Mouse (Mus musculus) thymus, adult 2 months (tissue): Measurements from ENCODE around the gene Catsperg1. TPM values are rescaled to one million over a fixed set of nuclear protein-coding genes. Genes with fewer than 3 reads are reported as not detected.

Experiments used
- DNase-seq: peaks from one replicate; pipeline ENCODE4 v3.0.0; 2021
- H3K27ac ChIP-seq: fragments of 200-500 bp; 2 replicates; pipeline ENCODE4 v1.5.1; 2012; ENCODE audit warnings: low read length, control low read depth; ENCODE audit not compliant: control insufficient read depth, insufficient read depth
- H3K27me3 ChIP-seq: fragments of 200-500 bp; 2 replicates; pipeline ENCODE4 v1.6.1; 2012; ENCODE audit warnings: mild to moderate bottlenecking, low read length, moderate library complexity, mixed read lengths; ENCODE audit not compliant: control insufficient read depth, insufficient read depth
- H3K36me3 ChIP-seq: fragments of 200-500 bp; 2 replicates; pipeline ENCODE4 v1.6.1; 2012; ENCODE audit warnings: mild to moderate bottlenecking, low read length, moderate library complexity; ENCODE audit not compliant: control insufficient read depth, insufficient read depth
- H3K4me1 ChIP-seq: fragments of 200-500 bp; replicated peaks from 2 replicates; pipeline ENCODE4 v1.6.1; 2012; ENCODE audit warnings: low read length; ENCODE audit not compliant: control insufficient read depth, insufficient read depth
- H3K4me3 ChIP-seq: fragments of 200-500 bp; 2 replicates; pipeline ENCODE4 v1.5.1; 2012; ENCODE audit warnings: mild to moderate bottlenecking, low read length, control low read depth, moderate library complexity; ENCODE audit not compliant: control insufficient read depth, insufficient read depth
- CTCF ChIP-seq: fragments of 200-500 bp; IDR thresholded peaks from 2 replicates; pipeline ENCODE4 v1.5.1; 2012; ENCODE audit warnings: mild to moderate bottlenecking, control low read depth, low read length, moderate library complexity, borderline replicate concordance; ENCODE audit not compliant: control insufficient read depth, poor library complexity, insufficient read depth; ENCODE audit errors: extremely low read depth
- POLR2A ChIP-seq: fragments of 200-500 bp; IDR thresholded peaks from 2 replicates; pipeline ENCODE4 v1.6.1; 2012; ENCODE audit warnings: mild to moderate bottlenecking, low read length, control low read depth, moderate library complexity; ENCODE audit not compliant: control insufficient read depth, poor library complexity, insufficient read depth; ENCODE audit errors: extremely low read depth
- WGBS: fragments of 180-500 bp; shearing (Covaris S2); methylation state at CpG from one replicate; pipeline ENCODE4 v1.1.7; 2018; 5-methylcytosine and 5-hydroxymethylcytosine counted together
- polyA plus RNA-seq: library from polyadenylated mRNA; depleted of rRNA; stranded (reverse); fragments of >200 nt; gene quantifications from 2 replicates; pipeline ENCODE4 v1.2.3, GENCODE M21; 2012

Catsperg1 gene
- polyA plus RNA-seq, 1 experiment = 2.5 TPM

DNA sequence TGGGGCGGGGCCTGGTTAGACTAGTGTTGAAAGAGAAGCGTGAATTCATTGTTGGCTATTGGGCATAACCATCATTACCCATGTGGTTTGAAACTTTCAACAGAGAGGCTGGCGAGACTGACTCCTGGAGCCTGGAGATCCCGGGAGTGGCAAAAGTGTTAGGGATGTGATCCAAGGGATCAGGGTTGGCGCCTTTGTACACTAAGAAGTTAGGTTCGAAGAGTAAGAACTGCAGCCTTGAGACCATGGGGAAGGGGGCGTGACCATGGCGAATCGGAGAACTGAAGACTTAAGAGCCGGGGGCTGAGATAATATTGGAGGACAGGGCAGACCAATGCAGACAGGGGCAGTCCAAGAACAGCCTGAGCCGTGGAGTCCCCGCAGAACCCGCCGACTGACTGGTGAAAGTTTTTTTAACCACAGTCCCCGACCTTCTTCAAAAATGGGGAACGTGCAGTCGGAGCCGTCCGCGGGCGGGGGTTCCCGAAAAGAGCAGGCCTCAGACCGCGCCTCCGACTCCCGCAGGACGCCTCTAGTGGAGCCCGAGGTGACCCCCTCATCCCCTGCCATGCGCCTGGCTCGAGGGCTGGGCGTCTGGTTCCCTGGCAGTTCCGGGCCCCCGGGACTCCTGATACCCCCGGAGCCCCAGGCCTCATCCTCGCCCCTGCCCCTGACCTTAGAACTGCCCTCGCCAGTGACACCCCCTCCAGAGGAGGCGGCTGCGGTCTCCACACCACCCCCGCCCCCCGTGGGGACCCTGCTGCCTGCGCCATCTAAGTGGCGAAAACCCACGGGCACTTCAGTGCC lies 42.9 kb downstream of the Catsperg1 start:
- TF ChIP-seq POLR2A (no peak), CTCF (no peak)
- H3K27me3 ChIP-seq = peaks cover 21% of the 10 kb centered on the region
- 2% methylated on average over 43 of the region's 43 CpGs for WGBS
- H3K27ac ChIP-seq = no peak overlapping the region
- peak overlapping the region; percentile 18 for H3K4me3 ChIP-seq
- no peak for DNase-seq
- H3K36me3 ChIP-seq = peaks cover 35% of the 10 kb centered on the region
- peaks cover 31% of the 10 kb centered on the region for H3K4me1 ChIP-seq

DNA sequence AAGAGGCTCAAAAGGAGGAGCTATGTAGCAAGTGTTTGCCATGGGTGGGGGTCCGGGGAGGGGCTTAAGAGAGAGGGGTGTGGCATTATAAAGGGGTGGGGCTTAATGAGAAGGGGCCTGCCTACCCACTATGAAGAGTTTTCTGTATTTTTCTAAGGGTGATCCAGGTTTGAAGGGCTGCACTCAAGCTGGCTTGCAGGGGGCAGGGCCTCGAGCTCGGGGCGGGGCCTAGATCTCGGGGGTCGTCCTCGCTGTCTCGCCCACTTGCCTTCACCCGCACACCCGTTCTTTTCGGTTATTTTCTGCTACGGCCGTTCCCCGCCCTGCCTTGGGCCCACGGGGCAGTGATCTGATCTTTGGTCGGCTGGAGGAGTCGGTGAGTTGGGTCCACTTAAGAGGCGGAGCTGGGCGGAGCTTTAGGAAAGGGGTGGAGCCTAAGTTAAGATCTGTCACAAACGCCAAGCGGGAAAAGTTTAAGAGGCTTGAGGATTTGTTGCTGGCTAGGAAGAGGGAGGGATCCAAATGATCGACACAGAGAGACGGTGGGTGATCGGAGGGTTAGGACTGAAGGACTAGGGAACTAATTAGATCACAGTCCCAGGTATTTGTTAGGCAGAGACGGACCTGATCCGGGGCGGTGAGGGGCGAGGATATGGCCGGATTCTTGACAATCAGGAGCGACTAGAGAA lies 43.6 kb downstream of the Catsperg1 start, which contains the start of the genes Ggn and Spred3:
TSS of gene Ggn (plus strand) at position 145 of the 689 bp plus-strand sequence.
TSS of gene Spred3 (minus strand) at position 346 of the 689 bp plus-strand sequence.
- TF ChIP-seq POLR2A (no peak), CTCF (no peak)
- peak; percentile 23 for DNase-seq
- Histone ChIP-seq H3K4me3 (peak within 1 kb of the TSS; percentile 31), H3K36me3 (peaks cover 28% of the 10 kb centered on the region), H3K4me1 (peaks cover 31% of the 10 kb centered on the region), H3K27me3 (peaks cover 21% of the 10 kb centered on the region), H3K27ac (no peak within 1 kb of the TSS)
- under 1% methylated on average over 30 of the region's 30 CpGs for WGBS

DNA sequence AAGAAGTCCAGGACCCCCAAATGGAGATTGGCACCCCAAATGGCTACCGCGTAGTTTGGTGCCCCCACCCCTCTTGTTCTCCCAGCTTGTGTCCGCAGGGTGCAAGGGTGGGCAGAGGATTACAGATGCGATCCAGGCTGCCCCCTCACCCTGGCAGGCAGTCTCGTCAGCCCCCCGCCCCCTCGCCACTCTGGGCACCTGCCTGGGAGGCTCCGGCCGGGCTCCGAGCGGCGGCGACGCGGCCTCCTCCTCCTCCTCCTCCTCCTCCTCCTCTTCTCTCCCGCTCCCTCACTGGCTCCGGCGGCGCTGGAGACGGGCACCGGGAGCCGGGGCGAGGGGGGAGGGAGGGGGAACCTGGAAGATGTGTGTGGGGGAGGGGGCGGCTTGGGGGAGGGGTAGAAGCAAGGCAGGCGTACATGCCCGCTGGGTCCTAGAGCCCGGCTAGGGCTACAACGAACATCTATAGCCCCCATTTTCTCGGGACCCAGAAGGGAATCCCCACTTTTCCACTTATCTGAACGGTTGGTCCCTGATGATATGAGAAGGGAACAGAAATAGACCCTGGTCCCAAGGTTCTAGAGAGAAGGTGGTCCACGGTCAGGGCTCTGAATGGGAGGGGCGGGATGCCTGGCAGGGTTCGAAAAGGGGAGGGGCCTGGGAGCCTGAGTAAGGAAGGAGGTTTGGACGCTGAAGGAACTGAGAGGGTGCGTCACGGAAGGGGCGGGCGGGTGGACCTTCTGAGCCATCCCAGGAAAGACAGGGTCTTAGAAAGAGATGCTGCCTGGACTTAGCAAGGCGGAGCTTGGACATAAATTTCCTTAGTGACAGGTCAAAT lies 44.4 kb downstream of the Catsperg1 start:
- WGBS = 2% methylated on average over 31 of the region's 39 CpGs
- Histone ChIP-seq H3K4me3 (peak overlapping the region; percentile 31), H3K4me1 (peaks cover 31% of the 10 kb centered on the region), H3K27ac (no peak overlapping the region), H3K36me3 (peaks cover 20% of the 10 kb centered on the region), H3K27me3 (peaks cover 21% of the 10 kb centered on the region)
- peak; percentile 25 for DNase-seq
- TF ChIP-seq POLR2A (no peak), CTCF (no peak)

DNA sequence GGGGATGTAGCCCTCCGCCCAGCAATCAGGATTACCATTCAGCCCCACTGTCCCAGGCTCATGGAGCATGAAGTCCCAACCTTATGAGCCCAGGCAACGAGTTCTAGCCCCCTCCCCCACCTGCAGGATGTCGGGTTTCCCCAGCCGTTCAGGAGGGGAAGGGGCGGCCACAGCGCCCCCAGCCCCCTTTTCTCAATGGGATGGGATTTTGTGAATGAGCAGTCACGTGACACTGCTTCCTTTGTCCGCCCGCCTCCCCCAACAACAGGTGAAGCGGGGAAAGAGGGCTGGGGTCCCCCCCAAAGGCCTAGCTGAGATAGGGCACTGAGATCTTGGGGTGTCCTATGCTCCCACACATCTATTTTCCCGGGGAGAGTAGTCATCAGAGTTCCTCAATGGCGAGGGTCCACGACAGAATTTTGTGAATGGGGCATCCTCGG lies 45.0 kb downstream of the Catsperg1 start:
- no peak for TF ChIP-seq CTCF
- no peak for TF ChIP-seq POLR2A
- Histone ChIP-seq H3K27ac (no peak overlapping the region), H3K4me1 (peaks cover 31% of the 10 kb centered on the region), H3K4me3 (peak overlapping the region; percentile 31; the same call in 1 of the 2 replicates), H3K36me3 (peaks cover 14% of the 10 kb centered on the region), H3K27me3 (peaks cover 21% of the 10 kb centered on the region)
- no peak for DNase-seq
- WGBS = 11% methylated on average over 14 of the region's 14 CpGs

DNA sequence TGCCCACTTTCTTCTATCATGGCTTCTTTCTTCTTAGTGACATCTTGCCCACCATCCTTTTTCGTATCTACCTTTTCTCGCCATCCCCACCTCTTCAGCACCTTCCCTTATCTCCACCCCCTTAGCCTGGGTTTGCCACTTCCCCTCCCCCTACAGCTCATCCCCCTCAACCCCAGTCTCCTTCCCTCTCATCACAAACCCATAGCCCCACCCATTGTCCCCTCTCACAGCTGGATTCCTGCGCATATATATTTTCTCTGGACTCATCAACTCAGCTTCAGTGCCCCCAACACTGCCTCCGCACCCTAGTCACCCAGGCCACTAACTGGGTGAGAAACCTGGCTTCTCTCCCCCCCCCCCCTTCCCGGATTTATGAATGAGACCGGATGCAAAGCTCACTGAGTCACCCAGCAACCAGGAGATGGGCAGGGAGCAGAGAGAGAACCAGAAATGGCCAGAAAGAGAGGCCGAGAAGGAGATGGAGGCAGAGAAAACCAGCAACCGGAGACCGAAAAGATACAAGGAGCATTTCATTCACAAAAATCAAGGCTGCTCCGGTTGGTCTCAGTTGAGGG lies 45.6 kb downstream of the Catsperg1 start:
- WGBS = 56% methylated on average over 10 of the region's 10 CpGs
- Histone ChIP-seq H3K4me3 (no peak overlapping the region), H3K27me3 (peaks cover 21% of the 10 kb centered on the region), H3K36me3 (peaks cover 8% of the 10 kb centered on the region), H3K27ac (no peak overlapping the region), H3K4me1 (peaks cover 31% of the 10 kb centered on the region)
- no peak for DNase-seq
- TF ChIP-seq POLR2A = no peak
- no peak for TF ChIP-seq CTCF
